Mouse (Mus musculus): ENCODE data around the gene Tmem178b. TPM values are rescaled to one million over a fixed set of nuclear protein-coding genes. Genes with fewer than 3 reads are reported as not detected.
A peak's percentile ranks its signal among the peaks of the same experiment; 100 is the strongest.

Gene Tmem178b
- total and polyA plus RNA-seq, 2 experiments from 2014 or later = 31.3 to 159 TPM

GRCm38 (mm10) chr6:40229985-40230384, 356.9 kb downstream of the Tmem178b start:
- peaks cover 8% of the 10 kb centered on the region; the same call in 1 of the 2 replicates for H3K4me1 ChIP-seq (ENCODE audit: insufficient read depth, low read length)
- DNase-seq (ENCODE audit: low spot score) = no peak
- no peaks in the 10 kb centered on the region for H3K9me3 ChIP-seq (ENCODE audit: low read length)
- H3K4me3 ChIP-seq (ENCODE audit: low read depth, low read length) = no peak overlapping the region
- no peak for TF ChIP-seq CTCF (IDR thresholded peaks at IDR 0.05)
- H3K27me3 ChIP-seq (ENCODE audit: insufficient read depth, low read length) = no peaks in the 10 kb centered on the region
- H3K36me3 ChIP-seq (ENCODE audit: insufficient read depth, low read length) = no peaks in the 10 kb centered on the region
- no peak overlapping the region for H3K9ac ChIP-seq (replicated peaks; ENCODE audit: low read length, poor library complexity, severe bottlenecking)
- ATAC-seq (ENCODE audit: low FRiP score) = no peak
- no peak overlapping the region for H3K4me2 ChIP-seq (ENCODE audit: low read depth, low read length, poor library complexity, severe bottlenecking)
- 93% methylated on average over 9 of the region's 9 CpGs for WGBS
- H3K27ac ChIP-seq (ENCODE audit: low read depth, low read length) = no peak overlapping the region

GRCm38 (mm10) chr6:40234066-40234465, 361.0 kb downstream of the Tmem178b start:
- Histone ChIP-seq H3K9ac (replicated peaks; ENCODE audit: low read length, poor library complexity, severe bottlenecking) (0 out of 2 replicates have a peak overlapping the region, but pooled peaks have one; percentile 8), H3K9me3 (ENCODE audit: low read length) (no peaks in the 10 kb centered on the region), H3K4me1 (ENCODE audit: insufficient read depth, low read length) (peaks cover 8% of the 10 kb centered on the region; the same call in 1 of the 2 replicates), H3K4me2 (ENCODE audit: low read depth, low read length, poor library complexity, severe bottlenecking) (no peak overlapping the region), H3K4me3 (ENCODE audit: low read depth, low read length) (no peak overlapping the region), H3K36me3 (ENCODE audit: insufficient read depth, low read length) (no peaks in the 10 kb centered on the region), H3K27me3 (ENCODE audit: insufficient read depth, low read length) (no peaks in the 10 kb centered on the region), H3K27ac (ENCODE audit: low read depth, low read length) (peak overlapping the region; percentile 55)
- TF ChIP-seq CTCF (IDR thresholded peaks at IDR 0.05) = no peak
- WGBS = 16% methylated on average over 5 of the region's 5 CpGs
- DNase-seq (ENCODE audit: low spot score) (no peak), ATAC-seq (ENCODE audit: low FRiP score) (0 out of 2 replicates have a peak, but pooled peaks have one; percentile 28)

- Histone ChIP-seq H3K27me3 (ENCODE audit: insufficient read depth, low read length) (no peaks in the 10 kb centered on the region), H3K4me2 (ENCODE audit: low read depth, low read length, poor library complexity, severe bottlenecking) (no peak overlapping the region), H3K27ac (ENCODE audit: low read depth, low read length) (no peak overlapping the region), H3K36me3 (ENCODE audit: insufficient read depth, low read length) (no peaks in the 10 kb centered on the region), H3K4me3 (ENCODE audit: low read depth, low read length) (no peak overlapping the region), H3K9me3 (ENCODE audit: low read length) (no peaks in the 10 kb centered on the region), H3K9ac (replicated peaks; ENCODE audit: low read length, poor library complexity, severe bottlenecking) (no peak overlapping the region), H3K4me1 (ENCODE audit: insufficient read depth, low read length) (peaks cover 8% of the 10 kb centered on the region; the same call in 1 of the 2 replicates)
- ATAC-seq (ENCODE audit: low FRiP score) = no peak
- WGBS = 47% methylated on average over 10 of the region's 10 CpGs
- peak; percentile 80 for DNase-seq (ENCODE audit: low spot score)
- peak; percentile 92 for TF ChIP-seq CTCF (IDR thresholded peaks at IDR 0.05)
Observed at GRCm38 (mm10) chr6:40235793-40236470, 362.9 kb downstream of the Tmem178b start.

GRCm38 (mm10) chr6:40236841-40237765, 364.0 kb downstream of the Tmem178b start:
- Histone ChIP-seq H3K4me1 (ENCODE audit: insufficient read depth, low read length) (peaks cover 8% of the 10 kb centered on the region; the same call in 1 of the 2 replicates), H3K27ac (ENCODE audit: low read depth, low read length) (no peak overlapping the region), H3K4me2 (ENCODE audit: low read depth, low read length, poor library complexity, severe bottlenecking) (no peak overlapping the region), H3K9me3 (ENCODE audit: low read length) (no peaks in the 10 kb centered on the region), H3K9ac (replicated peaks; ENCODE audit: low read length, poor library complexity, severe bottlenecking) (no peak overlapping the region), H3K36me3 (ENCODE audit: insufficient read depth, low read length) (no peaks in the 10 kb centered on the region), H3K27me3 (ENCODE audit: insufficient read depth, low read length) (no peaks in the 10 kb centered on the region), H3K4me3 (ENCODE audit: low read depth, low read length) (no peak overlapping the region)
- ATAC-seq (ENCODE audit: low FRiP score) (no peak), DNase-seq (ENCODE audit: low spot score) (peak; percentile 62)
- WGBS = 65% methylated on average over 13 of the region's 13 CpGs
- peak; percentile 63 for TF ChIP-seq CTCF (IDR thresholded peaks at IDR 0.05)

GRCm38 (mm10) chr6:40238857-40239256, 365.8 kb downstream of the Tmem178b start:
- no peak for TF ChIP-seq CTCF (IDR thresholded peaks at IDR 0.05)
- H3K9ac ChIP-seq (replicated peaks; ENCODE audit: low read length, poor library complexity, severe bottlenecking) = no peak overlapping the region
- 67% methylated on average over 3 of the region's 3 CpGs for WGBS
- no peak overlapping the region for H3K4me3 ChIP-seq (ENCODE audit: low read depth, low read length)
- H3K4me2 ChIP-seq (ENCODE audit: low read depth, low read length, poor library complexity, severe bottlenecking) = no peak overlapping the region
- DNase-seq (ENCODE audit: low spot score) (no peak), ATAC-seq (ENCODE audit: low FRiP score) (no peak)
- H3K9me3 ChIP-seq (ENCODE audit: low read length) = no peaks in the 10 kb centered on the region
- no peaks in the 10 kb centered on the region for H3K36me3 ChIP-seq (ENCODE audit: insufficient read depth, low read length)
- no peaks in the 10 kb centered on the region for H3K27me3 ChIP-seq (ENCODE audit: insufficient read depth, low read length)
- H3K27ac ChIP-seq (ENCODE audit: low read depth, low read length) = no peak overlapping the region
- H3K4me1 ChIP-seq (ENCODE audit: insufficient read depth, low read length) = peaks cover 8% of the 10 kb centered on the region; the same call in 1 of the 2 replicates
